Mouse (Mus musculus) midbrain, embryonic 13.5 days (tissue): Measurements from ENCODE around the gene Fbxl16. TPM values are rescaled to one million over a fixed set of nuclear protein-coding genes. Genes with fewer than 3 reads are reported as not detected.
"Not testable (repeated sequence)": the region's sequence is repeated elsewhere in the genome, so short reads cannot be mapped to it uniquely, and the experiment has no call there.

ENCODE experiments used
- ATAC-seq: fragments of 200-750 bp; cut with Nextera tagmentation; 2 replicates; pipeline ENCODE4 v1.8.0; 2017; ENCODE audit warnings: mild to moderate bottlenecking, moderate TSS enrichment, moderate library complexity
- H3K27ac ChIP-seq: fragments of 300-500 bp; sonication (generic); 2 replicates; pipeline ENCODE4 v1.5.1; 2015; ENCODE audit warnings: inconsistent platforms, mild to moderate bottlenecking, moderate library complexity
- H3K27me3 ChIP-seq: fragments of 300-500 bp; sonication (generic); 2 replicates; pipeline ENCODE4 v1.6.1; 2015; ENCODE audit warnings: mild to moderate bottlenecking, inconsistent platforms
- H3K36me3 ChIP-seq: fragments of 300-500 bp; sonication (generic); 2 replicates; pipeline ENCODE4 v1.6.1; 2015; ENCODE audit warnings: mild to moderate bottlenecking, inconsistent platforms
- H3K4me1 ChIP-seq: fragments of 300-500 bp; sonication (generic); replicated peaks from 2 replicates; pipeline ENCODE4 v1.6.1; 2015; ENCODE audit warnings: inconsistent platforms
- H3K4me2 ChIP-seq: fragments of 300-500 bp; sonication (generic); replicated peaks from 2 replicates; pipeline ENCODE4 v1.6.1; 2015; ENCODE audit warnings: moderate library complexity, mild to moderate bottlenecking, inconsistent platforms
- H3K4me3 ChIP-seq: fragments of 300-500 bp; sonication (generic); replicated peaks from 2 replicates; pipeline ENCODE4 v1.5.1; 2015; ENCODE audit warnings: mild to moderate bottlenecking, inconsistent platforms
- H3K9ac ChIP-seq: fragments of 300-500 bp; sonication (generic); replicated peaks from 2 replicates; pipeline ENCODE4 v1.6.1; 2015; ENCODE audit warnings: mild to moderate bottlenecking, inconsistent platforms
- H3K9me3 ChIP-seq: fragments of 300-500 bp; sonication (generic); 2 replicates; pipeline ENCODE4 v1.6.1; 2016; ENCODE audit warnings: mild to moderate bottlenecking, inconsistent platforms
- WGBS: fragments of 180-500 bp; shearing (Covaris S2); methylation state at CpG from one replicate; pipeline ENCODE4 v1.1.7; 2015; 5-methylcytosine and 5-hydroxymethylcytosine counted together
- polyA plus RNA-seq: library from polyadenylated mRNA; unstranded; fragments of >200 nt; fragmentation: Nextera tagmentation; extraction: Ambion mirVana; gene quantifications from 2 replicates; pipeline ENCODE4 v1.2.1, GENCODE M21; 2015

The Fbxl16 gene
- polyA plus RNA-seq, 1 experiment from 2014 or later = 35.2 TPM

DNA sequence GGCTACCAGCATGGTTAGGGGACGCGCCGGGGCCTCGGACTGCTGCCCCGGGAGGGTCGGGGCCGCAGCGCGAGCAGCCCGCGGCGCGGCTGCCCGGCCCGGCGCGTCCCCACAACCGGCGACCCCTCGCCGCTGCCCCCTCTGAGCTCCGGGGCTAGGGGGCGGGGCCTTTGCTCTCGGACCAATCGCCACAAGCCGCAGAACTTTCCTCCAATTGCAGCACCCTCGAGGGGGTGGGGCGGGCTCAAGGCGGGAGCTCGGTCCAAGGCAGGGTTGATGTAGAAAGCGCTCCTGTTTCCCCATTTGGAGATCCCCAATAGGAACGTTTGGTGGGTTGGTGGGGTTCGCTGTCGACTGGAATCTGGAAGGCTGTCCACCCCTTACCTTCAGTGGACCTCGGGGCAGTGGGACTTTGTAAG is 11.9 kb upstream of the Fbxl16 start, which contains the start of gene Metrn:
TSS of gene Metrn (minus strand) at position 186 of the 419 bp plus-strand sequence.
- H3K9ac ChIP-seq = peak within 1 kb of the TSS; percentile 71
- peak within 1 kb of the TSS; percentile 64 for H3K4me3 ChIP-seq
- no peaks in the 10 kb centered on the region for H3K36me3 ChIP-seq
- peaks cover 55% of the 10 kb centered on the region for H3K4me1 ChIP-seq
- H3K9me3 ChIP-seq = no peaks in the 10 kb centered on the region
- H3K27me3 ChIP-seq = no peaks in the 10 kb centered on the region
- ATAC-seq = peak; percentile 57
- H3K27ac ChIP-seq = peak within 1 kb of the TSS; percentile 60; the same call in 1 of the 2 replicates
- peak within 1 kb of the TSS; percentile 82 for H3K4me2 ChIP-seq
- WGBS = under 1% methylated on average over 35 of the region's 35 CpGs

DNA sequence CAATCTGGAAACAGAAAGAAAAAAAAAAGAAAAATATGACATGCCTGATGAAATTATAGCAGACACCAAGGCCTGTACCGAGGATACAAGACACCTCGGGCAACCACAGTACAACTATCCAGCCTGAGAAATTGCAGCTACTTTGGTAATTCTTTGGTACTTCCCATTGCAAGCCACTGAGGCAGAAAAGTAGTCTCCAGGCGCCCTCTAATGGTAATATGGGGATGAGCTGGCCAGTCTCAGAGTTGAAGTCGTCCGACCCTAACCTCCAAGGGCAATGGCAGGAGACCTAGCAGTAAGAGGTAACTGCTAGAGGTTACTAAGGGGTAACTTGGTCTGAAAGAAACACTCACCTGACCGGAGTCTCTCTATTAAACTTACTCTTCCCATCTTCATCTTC is 7.9 kb upstream of the Fbxl16 start:
- Histone ChIP-seq H3K4me2 (no peak overlapping the region), H3K36me3 (no peaks in the 10 kb centered on the region), H3K9me3 (no peaks in the 10 kb centered on the region), H3K9ac (no peak overlapping the region), H3K4me1 (peaks cover 42% of the 10 kb centered on the region), H3K27ac (no peak overlapping the region), H3K27me3 (no peaks in the 10 kb centered on the region), H3K4me3 (no peak overlapping the region)
- ATAC-seq = no peak
- WGBS = 10% methylated on average over 6 of the region's 6 CpGs

DNA sequence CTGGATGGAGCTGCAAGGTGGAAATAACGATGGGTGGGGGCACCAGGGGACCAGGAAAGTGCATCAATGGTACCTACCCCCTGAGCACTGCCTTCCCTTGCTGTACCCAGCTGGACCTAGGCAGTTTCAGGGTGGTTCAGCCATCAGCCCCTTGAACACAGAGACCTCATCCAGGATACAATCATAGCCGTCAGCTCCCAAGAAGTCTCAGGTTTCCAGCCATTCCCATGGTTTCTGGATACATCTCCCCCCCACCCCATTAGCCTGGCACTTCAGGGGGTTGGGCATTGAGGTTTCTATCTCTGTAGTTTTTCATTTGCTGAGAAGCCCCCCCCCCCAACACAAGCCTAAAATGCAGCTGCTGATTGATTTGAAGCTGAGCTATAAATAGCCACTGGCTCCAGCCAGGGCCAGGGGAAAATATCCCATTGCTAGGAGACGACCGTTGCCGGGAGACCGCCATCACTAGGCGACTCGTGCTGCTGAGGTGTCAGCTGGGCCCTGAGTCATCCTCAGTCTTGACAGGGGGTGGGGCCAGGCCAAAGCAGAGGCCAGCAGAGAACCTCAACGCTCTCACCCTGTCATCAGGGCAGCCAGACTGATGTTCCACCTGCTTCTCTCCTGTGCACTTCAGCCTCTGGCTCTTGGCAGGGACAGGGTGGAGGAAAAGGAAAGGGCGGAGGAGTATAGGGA is 5.9 kb upstream of the Fbxl16 start:
- Histone ChIP-seq H3K4me3 (peak overlapping the region; percentile 12; the same call in 1 of the 2 replicates), H3K4me1 (peaks cover 32% of the 10 kb centered on the region)

DNA sequence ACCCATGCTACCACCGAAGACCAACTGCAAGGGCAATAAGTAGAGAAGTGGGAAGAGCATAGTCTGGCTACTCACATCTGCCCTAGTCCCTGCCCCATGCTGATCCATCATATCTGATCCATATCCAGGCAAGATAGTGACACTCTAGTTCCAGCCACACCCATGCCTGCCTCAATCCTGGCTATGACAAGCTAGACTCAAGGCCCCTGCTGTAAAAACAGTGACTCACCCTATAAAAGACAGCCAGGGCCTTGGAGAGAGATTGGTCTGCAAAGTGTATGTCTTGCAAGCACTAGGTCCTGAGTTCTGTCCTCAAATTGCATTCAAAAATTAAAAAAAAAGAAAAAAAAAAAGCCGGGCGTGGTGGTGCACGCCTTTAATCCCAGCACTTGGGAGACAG is 2.4 kb upstream of the Fbxl16 start:
- Histone ChIP-seq H3K27me3 (no peaks in the 10 kb centered on the region), H3K36me3 (no peaks in the 10 kb centered on the region), H3K4me3 (no peak overlapping the region), H3K9me3 (no peaks in the 10 kb centered on the region), H3K4me2 (no peak overlapping the region), H3K9ac (no peak overlapping the region), H3K27ac (no peak overlapping the region), H3K4me1 (peaks cover 52% of the 10 kb centered on the region)
- 95% methylated on average over 4 of the region's 4 CpGs for WGBS
- no peak for ATAC-seq

More for the DNA sequence above, 5.9 kb upstream of the Fbxl16 start:
- Histone ChIP-seq H3K9me3 (no peaks in the 10 kb centered on the region), H3K9ac (peak overlapping the region; percentile 51), H3K4me2 (peak overlapping the region; percentile 52), H3K27me3 (no peaks in the 10 kb centered on the region), H3K36me3 (no peaks in the 10 kb centered on the region), H3K27ac (peak overlapping the region; percentile 95)
- peak; percentile 95 for ATAC-seq
- 6% methylated on average over 10 of the region's 10 CpGs for WGBS

DNA sequence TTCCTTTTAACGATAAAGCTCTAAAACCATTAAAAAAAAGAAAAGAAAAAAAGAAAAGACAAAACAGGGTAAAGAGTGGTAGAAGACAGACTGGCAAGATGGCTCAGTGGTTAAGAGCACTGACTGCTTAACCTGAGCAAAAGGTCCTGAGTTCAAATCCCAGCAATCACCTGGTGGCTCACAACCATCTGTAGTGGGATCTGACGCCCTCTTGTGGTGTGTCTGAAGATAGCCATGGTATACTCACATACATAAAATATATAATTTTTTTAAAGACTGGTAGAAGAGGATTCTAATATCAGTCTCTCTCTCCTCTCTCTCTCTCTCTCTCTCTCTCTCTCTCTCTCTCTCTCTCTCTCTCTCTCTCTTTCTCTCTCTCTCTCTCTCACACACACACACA is 1.4 kb upstream of the Fbxl16 start:
- ATAC-seq, H3K9me3 ChIP-seq, H3K27me3 ChIP-seq, H3K36me3 ChIP-seq, H3K4me2 ChIP-seq, H3K27ac ChIP-seq, H3K9ac ChIP-seq, H3K4me3 ChIP-seq: not testable (repeated sequence)
- 55% methylated on average over 2 of the region's 2 CpGs for WGBS
- peaks cover 52% of the 10 kb centered on the region for H3K4me1 ChIP-seq

DNA sequence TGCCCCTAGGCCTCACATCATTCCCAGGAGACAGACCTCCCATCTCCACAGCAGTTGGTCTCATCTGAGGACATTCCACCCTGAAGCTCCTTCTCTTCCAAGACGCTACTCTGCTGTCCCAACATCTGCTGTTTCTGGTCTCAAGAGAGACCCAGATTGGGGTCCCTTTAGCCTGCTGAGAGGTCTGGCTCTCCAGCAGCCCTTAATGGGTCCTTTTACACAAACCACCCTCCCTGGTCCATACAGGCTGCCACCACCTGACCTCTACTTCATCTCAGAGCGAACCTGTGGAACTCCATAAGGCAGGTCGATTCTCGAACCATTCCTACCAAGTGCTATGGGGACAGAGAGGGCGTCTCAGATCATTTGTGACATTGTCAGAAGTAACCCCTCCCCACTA is 857 bp upstream of the Fbxl16 start:
- H3K27me3 ChIP-seq = peaks cover 6% of the 10 kb centered on the region; the same call in 1 of the 2 replicates
- H3K4me3 ChIP-seq = peak overlapping the region; percentile 88
- H3K27ac ChIP-seq = peak overlapping the region; percentile 99
- H3K36me3 ChIP-seq = no peaks in the 10 kb centered on the region
- peak overlapping the region; percentile 88 for H3K4me2 ChIP-seq
- H3K9me3 ChIP-seq = no peaks in the 10 kb centered on the region
- H3K4me1 ChIP-seq = peaks cover 52% of the 10 kb centered on the region
- peak overlapping the region; percentile 96 for H3K9ac ChIP-seq
- WGBS = 32% methylated on average over 5 of the region's 5 CpGs
- ATAC-seq = no peak

DNA sequence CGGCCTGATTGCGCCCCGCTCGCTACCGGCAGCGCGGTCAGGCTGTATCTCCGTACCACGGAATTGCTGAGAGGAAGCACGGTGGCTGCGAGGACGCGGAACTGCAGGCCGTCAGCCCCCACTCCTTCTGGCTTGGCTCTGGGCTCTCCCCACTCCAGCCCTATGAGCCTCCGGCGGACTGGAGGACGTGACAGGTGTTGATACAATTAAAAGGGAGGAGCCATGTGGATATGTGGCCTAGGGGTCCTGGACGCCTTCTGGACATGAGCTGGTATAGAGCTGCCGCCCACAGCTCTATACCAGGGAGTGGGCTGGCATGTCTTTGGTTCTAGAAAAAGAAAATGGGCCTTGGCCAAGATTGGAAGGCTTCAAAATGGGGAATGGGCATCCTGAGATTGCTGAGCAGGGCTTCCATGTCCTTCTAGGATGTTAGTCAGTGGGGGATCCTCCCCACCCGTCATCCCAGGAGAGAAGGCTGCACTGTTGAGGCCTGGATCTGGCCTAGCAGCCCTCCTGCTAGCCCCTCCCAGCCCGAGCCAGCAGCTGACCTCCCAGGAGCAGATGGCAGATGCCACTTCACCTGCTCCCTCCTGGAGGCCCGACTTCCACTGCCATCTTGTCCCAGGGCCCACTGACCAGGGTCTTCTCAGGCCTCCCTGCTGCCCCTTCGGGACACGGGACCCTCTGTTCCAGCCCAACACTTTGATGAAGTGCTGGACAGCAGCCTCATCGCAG is 888 bp downstream of the Fbxl16 start:
- Histone ChIP-seq H3K9ac (peak overlapping the region; percentile 96), H3K36me3 (no peaks in the 10 kb centered on the region), H3K4me2 (peak overlapping the region; percentile 88), H3K4me1 (peaks cover 52% of the 10 kb centered on the region), H3K4me3 (peak overlapping the region; percentile 88), H3K27ac (peak overlapping the region; percentile 99), H3K9me3 (no peaks in the 10 kb centered on the region), H3K27me3 (peaks cover 6% of the 10 kb centered on the region; the same call in 1 of the 2 replicates)
- 5% methylated on average over 25 of the region's 25 CpGs for WGBS
- ATAC-seq = peak; percentile 74

DNA sequence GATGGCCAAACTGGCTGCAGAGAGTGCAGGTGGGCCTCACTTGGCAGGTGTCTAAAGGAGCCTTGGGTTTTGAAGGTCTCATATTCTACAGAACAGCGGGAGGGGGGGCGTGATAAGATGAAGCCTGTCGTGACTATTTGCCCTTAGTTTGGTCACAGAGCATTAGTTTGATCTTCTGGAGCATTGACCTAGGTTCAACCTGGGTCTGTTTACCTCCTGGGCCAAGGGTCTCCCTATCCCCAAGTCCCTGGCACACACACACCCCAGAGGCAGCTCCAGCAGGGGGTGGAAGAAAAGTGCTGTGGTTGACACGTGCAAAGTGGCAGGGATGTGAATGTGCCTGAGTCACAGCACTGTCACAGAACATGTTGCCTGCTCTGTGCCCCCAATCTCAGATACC is 2.0 kb downstream of the Fbxl16 start:
- H3K4me1 ChIP-seq = peaks cover 52% of the 10 kb centered on the region
- WGBS = 69% methylated on average over 4 of the region's 4 CpGs
- H3K9ac ChIP-seq = peak overlapping the region; percentile 96; the same call in 1 of the 2 replicates
- peak overlapping the region; percentile 88 for H3K4me3 ChIP-seq
- H3K9me3 ChIP-seq = no peaks in the 10 kb centered on the region
- peak overlapping the region; percentile 88 for H3K4me2 ChIP-seq
- peaks cover 6% of the 10 kb centered on the region; the same call in 1 of the 2 replicates for H3K27me3 ChIP-seq
- no peaks in the 10 kb centered on the region for H3K36me3 ChIP-seq
- no peak for ATAC-seq
- no peak overlapping the region for H3K27ac ChIP-seq

DNA sequence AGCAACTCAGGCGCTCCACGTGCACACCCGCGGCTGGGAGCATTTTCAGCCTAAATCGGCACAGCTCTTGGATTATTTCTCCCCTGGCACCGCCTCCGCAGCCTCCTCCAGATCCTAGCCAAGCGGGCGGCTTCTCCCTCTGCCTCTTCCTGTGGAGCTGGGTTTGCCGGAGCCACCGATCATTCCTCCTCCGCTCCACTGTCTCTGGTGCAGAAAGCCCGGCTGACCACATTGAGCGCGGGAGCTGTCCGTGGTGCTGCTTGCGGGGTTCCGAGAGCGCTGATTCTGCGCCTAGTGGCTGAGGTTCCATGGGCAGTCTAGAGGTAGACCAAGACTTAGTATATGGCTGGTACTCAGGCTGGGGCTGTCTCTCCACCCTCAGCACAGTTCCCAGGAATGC is 4.6 kb downstream of the Fbxl16 start:
- H3K4me1 ChIP-seq = peaks cover 46% of the 10 kb centered on the region
- no peak overlapping the region for H3K27ac ChIP-seq
- H3K4me2 ChIP-seq = peak overlapping the region; percentile 39
- 3% methylated on average over 20 of the region's 20 CpGs for WGBS
- H3K4me3 ChIP-seq = peak overlapping the region; percentile 17
- peak overlapping the region; percentile 65 for H3K9ac ChIP-seq
- peaks cover 24% of the 10 kb centered on the region for H3K27me3 ChIP-seq
- no peak for ATAC-seq
- H3K9me3 ChIP-seq = no peaks in the 10 kb centered on the region
- peaks cover 25% of the 10 kb centered on the region for H3K36me3 ChIP-seq

DNA sequence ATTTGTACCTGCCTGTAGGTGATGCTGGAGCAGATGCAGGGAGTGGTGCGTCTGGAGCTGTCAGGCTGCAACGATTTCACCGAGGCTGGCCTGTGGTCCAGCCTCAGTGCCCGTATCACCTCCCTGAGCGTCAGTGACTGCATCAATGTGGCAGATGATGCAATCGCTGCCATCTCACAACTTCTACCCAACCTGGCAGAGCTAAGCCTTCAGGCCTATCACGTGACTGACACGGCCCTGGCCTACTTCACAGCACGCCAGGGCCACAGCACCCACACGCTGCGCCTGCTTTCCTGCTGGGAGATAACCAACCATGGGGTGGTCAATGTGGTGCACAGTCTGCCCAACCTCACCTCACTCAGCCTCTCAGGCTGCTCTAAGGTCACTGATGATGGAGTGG is 8.8 kb downstream of the Fbxl16 start:
- 90% methylated on average over 11 of the region's 11 CpGs for WGBS

DNA sequence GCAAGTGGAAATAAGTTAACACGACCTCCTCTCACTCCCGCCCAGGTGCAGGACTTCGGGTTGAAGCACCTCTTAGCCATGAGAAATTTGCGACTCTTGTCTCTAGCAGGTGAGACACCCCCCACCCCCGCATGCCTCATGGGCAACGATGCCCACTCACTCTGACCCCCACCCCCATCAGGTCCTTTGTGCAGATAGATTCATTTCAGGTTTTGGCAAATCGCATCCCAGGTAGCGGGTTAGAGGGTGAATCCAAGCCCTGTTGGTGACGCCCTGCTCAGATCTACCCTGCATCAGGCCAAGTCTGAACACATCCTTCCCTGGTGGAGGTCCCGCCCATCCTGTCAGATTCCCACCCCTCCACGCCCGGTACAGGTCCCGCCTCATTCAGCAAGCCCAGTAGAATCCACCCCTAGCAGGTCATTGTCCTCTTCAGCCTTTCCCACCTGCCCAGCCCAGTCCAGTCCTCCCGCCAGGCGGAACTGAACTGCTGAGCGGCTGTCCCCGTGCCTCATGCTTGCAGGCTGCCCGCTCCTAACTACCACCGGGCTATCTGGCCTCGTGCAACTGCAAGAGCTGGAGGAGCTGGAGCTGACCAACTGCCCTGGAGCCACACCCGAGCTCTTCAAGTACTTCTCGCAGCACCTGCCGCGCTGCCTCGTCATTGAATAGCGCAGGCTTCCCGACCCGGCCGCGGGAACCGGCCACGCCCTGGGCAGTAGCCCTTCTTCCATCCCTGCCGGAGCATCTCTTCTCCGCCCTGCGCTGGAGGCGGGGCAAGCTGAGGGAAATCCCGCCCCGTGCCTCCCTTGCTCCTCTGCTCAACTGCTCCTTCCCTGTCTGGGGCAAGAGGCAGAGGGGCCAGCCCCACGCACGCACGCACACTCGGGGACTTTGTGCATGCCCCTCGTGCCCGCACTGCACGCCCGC is 10.2 kb downstream of the Fbxl16 start:
- peaks cover 41% of the 10 kb centered on the region for H3K27me3 ChIP-seq
- H3K4me3 ChIP-seq = 0 out of 2 replicates have a peak overlapping the region, but pooled peaks have one; percentile 5
- H3K4me2 ChIP-seq = 0 out of 2 replicates have a peak overlapping the region, but pooled peaks have one; percentile 11
- H3K36me3 ChIP-seq = peaks cover 44% of the 10 kb centered on the region
- ATAC-seq = no peak
- H3K9ac ChIP-seq = 0 out of 2 replicates have a peak overlapping the region, but pooled peaks have one; percentile 23
- WGBS = 8% methylated on average over 44 of the region's 46 CpGs
- no peaks in the 10 kb centered on the region for H3K9me3 ChIP-seq
- H3K4me1 ChIP-seq = peaks cover 14% of the 10 kb centered on the region
- no peak overlapping the region for H3K27ac ChIP-seq

More for the DNA sequence above, 8.8 kb downstream of the Fbxl16 start:
- H3K4me2 ChIP-seq = no peak overlapping the region
- H3K27ac ChIP-seq = no peak overlapping the region
- no peaks in the 10 kb centered on the region for H3K9me3 ChIP-seq
- peaks cover 44% of the 10 kb centered on the region for H3K36me3 ChIP-seq
- ATAC-seq = no peak
- H3K9ac ChIP-seq = no peak overlapping the region
- peaks cover 18% of the 10 kb centered on the region for H3K4me1 ChIP-seq
- H3K4me3 ChIP-seq = no peak overlapping the region
- H3K27me3 ChIP-seq = peaks cover 41% of the 10 kb centered on the region
